Mouse (Mus musculus) testis, adult 2 months (tissue): ENCODE measurements around the gene Plxdc1.
"Not testable (repeated sequence)": the region's sequence is repeated elsewhere in the genome, so short reads cannot be mapped to it uniquely, and the experiment has no call there.

Source experiments
- CTCF ChIP-seq: fragments of 200-500 bp; IDR thresholded peaks from 2 replicates; pipeline ENCODE4 v1.5.1; 2012; ENCODE audit warnings: low read depth, mild to moderate bottlenecking, inconsistent platforms, low read length, moderate library complexity; ENCODE audit not compliant: control insufficient read depth, insufficient read depth, insufficient replicate concordance
- POLR2A ChIP-seq: fragments of 200-500 bp; IDR thresholded peaks from 2 replicates; pipeline ENCODE4 v1.6.1; 2012; ENCODE audit warnings: low read depth, mild to moderate bottlenecking, inconsistent platforms, low read length, moderate library complexity; ENCODE audit not compliant: control insufficient read depth

- not testable (repeated sequence) for TF ChIP-seq CTCF, POLR2A
These were observed 40.4 kb downstream of the Plxdc1 start for GRCm38 (mm10) chr11:97945738-97946289.
